Comparison of ENCODE assay signal across 35 mouse cellular contexts in the genomic region with DNA sequence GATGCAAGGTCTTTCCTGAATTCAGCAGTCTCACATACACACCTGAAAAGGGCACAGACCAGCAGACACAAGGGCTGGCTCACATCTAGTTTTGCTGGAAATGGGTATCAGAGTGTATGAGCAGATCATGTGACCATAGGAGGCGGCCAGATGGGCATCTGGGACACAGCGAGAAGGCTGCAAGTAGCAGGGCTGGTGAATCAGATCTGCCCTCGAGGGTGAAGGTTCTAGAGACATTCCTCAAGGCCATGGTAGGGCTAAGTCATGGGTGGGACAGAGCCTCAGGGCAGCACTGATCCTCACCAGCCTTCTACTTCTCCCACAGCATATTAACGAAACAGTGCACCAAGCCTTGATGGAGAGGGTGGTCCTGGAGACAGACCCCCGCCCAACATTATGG. TPM values are rescaled to one million over a fixed set of nuclear protein-coding genes. Genes with fewer than 3 reads are reported as not detected.
DNase-seq lines count a peak whose midpoint lies in the region; ATAC-seq and TF ChIP-seq lines count a peak whose summit lies in the region.
"Had no signal": no experiment of that assay in that cellular context is flagged by ENCODE, and none has a peak within 500 bp of the region (broad histone marks: within the 10 kb centered on the region; RNA-seq: fewer than 3 reads in every experiment).

No protein-coding gene starts in this region.

- H3K36me3 ChIP-seq in heart, embryonic 10.5 days = peaks cover 2% of the 10 kb centered on the region; the same call in 1 of the 2 replicates
- no peaks in the 10 kb centered on the region for H3K36me3 ChIP-seq in stomach, postnatal 0 days (ENCODE audit: control insufficient read depth, insufficient read depth, low read length)

- no peak for TF ChIP-seq CTCF in stomach, postnatal 0 days (IDR thresholded peaks at IDR 0.05; ENCODE audit: low read depth)

- 0 out of 2 replicates have a peak, but pooled peaks have one; percentile 24 for ATAC-seq in stomach, postnatal 0 days (ENCODE audit: low FRiP score, low TSS enrichment)
- no peak for ATAC-seq in erythroblast, adult 5-6 weeks (replicated peaks; ENCODE audit: low FRiP score, poor library complexity, severe bottlenecking)
- ATAC-seq: forebrain, postnatal 0 days had no signal

- peak; percentile 6 for DNase-seq in heart, embryonic 10.5 days (ENCODE audit: low spot score)
- no peak for DNase-seq in heart, postnatal 25 days (ENCODE audit: low spot score)
- peak; percentile 6 for DNase-seq in 416B (ENCODE audit: low read depth)
- peak; percentile 40 for DNase-seq in adrenal gland, postnatal 14 days
- DNase-seq in stomach, postnatal 0 days (ENCODE audit: low spot score) = no peak
- no peak for DNase-seq in thymus, postnatal 10 days (ENCODE audit: low spot score in 2 of 2)
- DNase-seq: B cell, adult 2 months; cerebellum, adult 11 months; cerebellum, adult 9-10 months; embryo, embryonic 11 days; forebrain, postnatal 0 days; gastrocnemius, postnatal 10 days; heart, postnatal 36 days; kidney, adult 11 months; liver; lung, adult 2 months; lung, postnatal 10 days; midbrain, embryonic 14.5 days; right cerebral cortex, postnatal 25 days; thymus, postnatal 36 days had no signal

- TF ChIP-seq EP300 in stomach, postnatal 0 days (optimal IDR thresholded peaks at IDR 0.05) = no peak

- H3K4me1 ChIP-seq in heart, embryonic 10.5 days = no peaks in the 10 kb centered on the region
- H3K4me1 ChIP-seq in stomach, postnatal 0 days (replicated peaks; ENCODE audit: control insufficient read depth, insufficient read depth) = no peaks in the 10 kb centered on the region
- H3K4me1 ChIP-seq: embryonic facial prominence, embryonic 12.5 days; heart, embryonic 15.5 days; hindbrain, embryonic 12.5 days; stomach, embryonic 15.5 days had no signal

- intact Hi-C loops in heart, postnatal 25 days (cut with DNase I) = no loop called here

- no peak overlapping the region for H3K27ac ChIP-seq in heart, embryonic 10.5 days
- no peak overlapping the region for H3K27ac ChIP-seq in stomach, postnatal 0 days (replicated peaks)
- H3K27ac ChIP-seq: embryonic facial prominence, embryonic 12.5 days; heart, embryonic 15.5 days; hindbrain, embryonic 12.5 days; kidney, postnatal 0 days; liver, embryonic 14.5 days; macrophage; stomach, embryonic 15.5 days had no signal

- no peak overlapping the region for H3K9ac ChIP-seq in stomach, postnatal 0 days (ENCODE audit: low read length)
- H3K9ac ChIP-seq: embryonic facial prominence, embryonic 12.5 days; forebrain, postnatal 0 days; heart, embryonic 15.5 days; hindbrain, embryonic 12.5 days; liver, embryonic 14.5 days; stomach, embryonic 15.5 days had no signal

- no peaks in the 10 kb centered on the region for H3K27me3 ChIP-seq in heart, embryonic 10.5 days (ENCODE audit: insufficient read depth, poor library complexity, severe bottlenecking)
- no peaks in the 10 kb centered on the region for H3K27me3 ChIP-seq in stomach, postnatal 0 days (ENCODE audit: control insufficient read depth, insufficient read depth, low read length)
- H3K27me3 ChIP-seq: embryonic facial prominence, embryonic 12.5 days; heart, embryonic 15.5 days; hindbrain, embryonic 12.5 days; stomach, embryonic 15.5 days had no signal

- 82% methylated on average over 5 of the region's 5 CpGs for WGBS in heart, embryonic 10.5 days
- WGBS in stomach, postnatal 0 days = 76% methylated on average over 5 of the region's 5 CpGs

- no peak overlapping the region for H3K4me3 ChIP-seq in heart, embryonic 10.5 days
- H3K4me3 ChIP-seq in stomach, postnatal 0 days (ENCODE audit: low read depth, low read length) = no peak overlapping the region
- H3K4me3 ChIP-seq: embryonic facial prominence, embryonic 12.5 days; heart, embryonic 15.5 days; hindbrain, embryonic 12.5 days; stomach, embryonic 15.5 days had no signal

- H3K9me3 ChIP-seq in heart, embryonic 10.5 days = no peaks in the 10 kb centered on the region
- no peaks in the 10 kb centered on the region for H3K9me3 ChIP-seq in stomach, postnatal 0 days (ENCODE audit: control insufficient read depth, low read length)
- H3K9me3 ChIP-seq: embryonic facial prominence, embryonic 12.5 days; heart, embryonic 15.5 days; stomach, embryonic 15.5 days had no signal

- H3K4me2 ChIP-seq in stomach, postnatal 0 days (replicated peaks; ENCODE audit: low read depth) = no peak overlapping the region
- H3K4me2 ChIP-seq: embryonic facial prominence, embryonic 12.5 days; heart, embryonic 15.5 days; hindbrain, embryonic 12.5 days; stomach, embryonic 15.5 days had no signal

RNA-seq across cellular contexts. Expression of gene Erich6b, which starts 54.0 kb away (rescaled TPM):
- polyA plus RNA-seq in heart, embryonic 10.5 days (2016; fragmentation: Nextera tagmentation; extraction: Ambion mirVana) = not detected in 2 replicates
- not detected for total RNA-seq in heart, postnatal 25 days (2021)
- not detected in 2 replicates for total RNA-seq in adrenal gland, postnatal 14 days (2021)
- polyA plus RNA-seq in stomach, postnatal 0 days (2015; fragmentation: Nextera tagmentation; extraction: Ambion mirVana) = not detected in 2 replicates
- total RNA-seq in erythroblast, adult 5-6 weeks (2015; ENCODE audit: low replicate concordance) = not detected in 2 replicates
- not detected in 2 replicates for total RNA-seq in erythroblast, adult 5-6 weeks (2017; ENCODE audit: low replicate concordance)
- total RNA-seq: forebrain, postnatal 0 days; gastrocnemius, postnatal 10 days; granulocyte monocyte progenitor cell, adult 5-6 weeks; heart, postnatal 36 days; left cerebral cortex, postnatal 14 days; monocyte, adult 5-6 weeks had no signal
- polyA plus RNA-seq: embryonic facial prominence, embryonic 12.5 days; forebrain, embryonic 11.5 days; forebrain, postnatal 0 days; heart, embryonic 15.5 days; hindbrain, embryonic 12.5 days; large intestine, adult 2 months; limb, embryonic 11.5 days; liver, embryonic 14.5 days; lung, adult 2 months; macrophage; midbrain, embryonic 14.5 days; neural tube, embryonic 14.5 days; stomach, embryonic 15.5 days had no signal

RNA-seq across cellular contexts. Expression of gene Cog3, which starts 58.2 kb away (rescaled TPM):
- polyA plus RNA-seq in heart, embryonic 10.5 days (2016; fragmentation: Nextera tagmentation; extraction: Ambion mirVana) = 16.6 and 18.9 TPM in 2 replicates
- 10 to 100 TPM; 13.0 to 13.5 TPM for total RNA-seq in heart, postnatal 25 days (2021)
- total RNA-seq in adrenal gland, postnatal 14 days (2021) = 22.2 and 24.9 TPM in 2 replicates
- polyA plus RNA-seq in stomach, postnatal 0 days (2015; fragmentation: Nextera tagmentation; extraction: Ambion mirVana) = 11.3 and 11.4 TPM in 2 replicates
- 5.9 and 6.0 TPM in 2 replicates for total RNA-seq in erythroblast, adult 5-6 weeks (2015; ENCODE audit: low replicate concordance)
- total RNA-seq in erythroblast, adult 5-6 weeks (2017; ENCODE audit: low replicate concordance) = 11.9 and 14.2 TPM in 2 replicates

Comparison
In these comparisons a context has a peak if more than half of its experiments do, and no peak if none do; other contexts are left out.
1. DNase-seq: peak in heart, embryonic 10.5 days (single experiment), 416B (single experiment) and adrenal gland, postnatal 14 days (single experiment); none in heart, postnatal 25 days (single experiment), stomach, postnatal 0 days (single experiment) and thymus, postnatal 10 days (0 of 2).